In the genomic region with DNA sequence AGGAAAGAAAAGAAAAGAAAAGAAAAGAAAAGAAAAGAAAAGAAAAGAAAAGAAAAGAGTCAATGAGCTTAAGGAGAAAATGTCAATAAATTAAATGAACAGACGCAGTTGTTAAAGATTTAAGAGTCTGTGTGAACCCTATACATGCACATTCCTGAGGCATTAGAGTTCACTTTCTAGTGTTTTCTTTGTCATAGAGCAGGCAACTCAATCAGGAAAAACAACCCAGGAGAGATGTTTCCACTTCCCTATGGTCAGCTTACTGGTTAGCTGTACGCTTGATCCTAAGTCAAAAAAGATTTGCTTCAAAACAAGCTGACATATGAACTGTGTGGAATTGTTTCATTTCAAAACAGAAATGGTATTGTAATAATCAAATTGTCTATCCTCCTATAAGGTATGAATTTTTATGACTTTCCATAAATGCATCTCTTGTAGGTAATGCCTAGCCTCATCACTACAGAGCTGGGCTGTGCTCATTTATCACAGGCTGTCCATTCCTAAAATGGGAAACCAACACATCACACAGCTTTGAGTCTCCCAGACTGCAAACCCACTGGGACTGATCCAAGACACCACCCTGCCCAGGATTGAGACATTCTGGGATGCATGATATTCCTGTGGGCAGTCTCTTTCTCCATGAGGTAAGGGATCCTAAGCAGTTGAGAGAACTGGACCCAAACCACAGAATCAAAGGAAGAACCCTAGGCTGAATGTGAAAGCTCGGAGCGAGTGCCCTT, we compare ENCODE assay signal across 15 mouse cellular contexts.
"Had no signal": no experiment of that assay in that cellular context is flagged by ENCODE, and none has a peak within 500 bp of the region (broad histone marks: within the 10 kb centered on the region; RNA-seq: fewer than 3 reads in every experiment).

No protein-coding gene starts in this region.

- H3K4me1 ChIP-seq: limb, embryonic 10.5 days; liver, embryonic 15.5 days; midbrain, embryonic 12.5 days; neural tube, embryonic 13.5 days had no signal

- H3K27me3 ChIP-seq: liver, embryonic 15.5 days; midbrain, embryonic 12.5 days; neural tube, embryonic 13.5 days had no signal

- ATAC-seq: midbrain, embryonic 16.5 days had no signal

- H3K9ac ChIP-seq: liver, embryonic 15.5 days; lung, embryonic 14.5 days; midbrain, embryonic 12.5 days; neural tube, embryonic 13.5 days had no signal

- DNase-seq: kidney, adult 9 months; lung, postnatal 14 days; retina, postnatal 1 day; right cerebral cortex, postnatal 14 days; thymus, postnatal 4 days had no signal

- H3K9me3 ChIP-seq: limb, embryonic 10.5 days; liver, embryonic 15.5 days; midbrain, embryonic 12.5 days; neural tube, embryonic 13.5 days had no signal

- H3K4me2 ChIP-seq: liver, embryonic 11.5 days; liver, embryonic 15.5 days; lung, embryonic 14.5 days; midbrain, embryonic 12.5 days; neural tube, embryonic 13.5 days had no signal

- H3K27ac ChIP-seq: limb, embryonic 10.5 days; liver, embryonic 15.5 days; macrophage; midbrain, embryonic 12.5 days; neural tube, embryonic 13.5 days; stomach, postnatal 0 days had no signal

- H3K4me3 ChIP-seq: layer of hippocampus, adult 2 months; limb, embryonic 10.5 days; liver, embryonic 15.5 days; midbrain, embryonic 12.5 days; neural tube, embryonic 13.5 days had no signal

- H3K36me3 ChIP-seq: limb, embryonic 10.5 days; liver, embryonic 15.5 days; midbrain, embryonic 12.5 days; neural tube, embryonic 13.5 days had no signal
